Mouse (Mus musculus) subcutaneous adipose tissue, adult 2 months (tissue): ENCODE results near the gene Gk5. TPM values are rescaled to one million over a fixed set of nuclear protein-coding genes. Genes with fewer than 3 reads are reported as not detected.

Source experiments
- polyA plus RNA-seq: library from polyadenylated mRNA; depleted of rRNA; stranded (reverse); fragments of >200 nt; gene quantifications from 2 replicates; pipeline ENCODE4 v1.2.3, GENCODE M21; 2012; ENCODE audit warnings: low replicate concordance; rRNA removed

The Gk5 gene
- 3.5 and 5.6 TPM in 2 replicates for polyA plus RNA-seq

DNA sequence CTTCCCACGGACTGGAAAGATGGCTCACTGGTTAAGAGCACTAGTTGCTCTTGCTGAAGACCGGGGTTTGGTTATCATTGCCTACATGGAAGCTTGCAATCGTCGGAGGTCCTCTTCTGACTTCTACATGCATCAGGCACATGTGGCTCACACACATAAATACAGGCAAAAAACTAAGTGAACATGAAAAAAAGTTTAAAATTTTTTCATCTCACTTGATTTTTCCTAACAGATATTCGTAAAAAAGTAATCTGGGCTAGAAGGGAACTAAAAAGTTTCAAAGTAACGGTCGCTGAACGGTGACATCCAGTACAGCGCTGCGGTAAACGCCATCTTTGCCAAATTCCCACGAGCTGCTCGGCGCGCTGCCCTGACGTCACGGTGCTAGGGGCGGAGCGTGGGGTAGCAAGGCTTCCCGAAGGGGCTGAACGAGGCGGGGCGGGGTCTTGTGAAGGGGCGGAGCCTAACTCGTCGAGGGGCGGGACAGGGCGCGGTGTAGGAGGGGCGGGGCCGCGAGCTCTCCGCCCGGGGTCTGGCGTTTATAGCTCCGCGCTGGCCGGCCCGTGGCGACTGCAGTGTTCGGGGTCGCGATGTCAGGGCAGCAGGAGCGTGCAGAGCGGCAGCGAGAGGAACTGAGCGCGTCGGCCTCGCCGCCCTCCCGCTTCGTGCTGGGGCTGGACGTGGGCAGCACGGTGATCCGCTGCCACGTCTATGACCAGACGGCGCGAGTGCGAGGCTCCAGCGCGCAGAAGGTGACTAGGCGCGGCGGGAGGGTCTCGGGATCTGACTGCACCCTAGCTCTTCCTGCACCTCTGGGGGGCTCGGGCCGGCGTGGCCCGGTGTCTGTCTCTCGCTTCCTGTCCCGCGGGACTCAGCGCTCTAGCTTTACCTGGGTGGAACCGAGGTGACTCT lies at the start of gene Gk5:
TSS of gene Gk5 (plus strand) at position 502 of the 912 bp plus-strand sequence.

DNA sequence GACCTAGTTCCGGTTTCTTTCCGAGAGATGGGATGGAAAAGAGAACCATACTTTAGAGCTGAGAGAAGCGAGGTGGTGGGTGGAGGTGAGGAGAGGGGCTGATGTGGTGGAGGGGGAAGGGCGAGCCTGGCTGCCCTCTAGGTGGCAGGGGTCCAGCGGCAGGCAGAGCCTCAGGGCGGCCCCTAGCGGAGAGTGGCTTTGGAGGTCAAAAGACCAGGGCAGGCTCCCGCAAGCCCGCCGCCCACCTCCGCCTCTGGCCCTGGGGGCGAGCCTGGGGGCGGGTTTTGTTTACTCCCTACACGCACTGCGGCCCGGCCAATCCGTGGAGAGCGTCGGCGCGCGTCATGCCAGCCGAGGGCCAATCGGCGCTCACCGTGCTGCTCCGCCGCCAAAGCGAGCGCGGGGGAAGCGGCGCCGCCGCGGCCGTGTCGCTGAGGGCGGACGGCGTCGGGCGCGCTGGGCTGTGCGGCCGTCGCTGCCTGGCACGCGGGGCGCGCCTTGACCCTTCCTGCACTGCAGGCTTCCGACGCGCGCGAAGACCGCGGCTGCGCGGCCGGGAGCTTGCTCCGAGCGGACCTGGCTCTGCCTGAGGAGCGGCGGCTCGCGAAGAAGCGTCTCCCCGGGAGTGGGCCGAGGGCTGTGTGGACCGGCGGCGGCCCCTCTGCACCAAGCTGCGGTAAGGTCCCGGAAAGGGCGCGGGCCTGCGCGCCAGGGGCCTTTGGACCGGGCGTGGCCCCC lies 76.9 kb downstream of the Gk5 start, which contains the start of gene Tfdp2:
TSS of gene Tfdp2 (plus strand) at position 391 of the 738 bp plus-strand sequence.

Other genes starting within 250 kb of the Gk5 start
- 4.4 and 6.3 TPM in 2 replicates for gene Xrn1, start 164.6 kb upstream of the Gk5 start, polyA plus RNA-seq
- 8.8 and 13.7 TPM in 2 replicates for gene Tfdp2, start 76.9 kb downstream of the Gk5 start, polyA plus RNA-seq
- gene Atp1b3, start 245.1 kb downstream of the Gk5 start, polyA plus RNA-seq = 90.6 and 113 TPM in 2 replicates